Mouse (Mus musculus): ENCODE data around the gene Calm3. TPM values are rescaled to one million over a fixed set of nuclear protein-coding genes. Genes with fewer than 3 reads are reported as not detected.
A peak's percentile ranks its signal among the peaks of the same experiment; 100 is the strongest.
"Not testable (repeated sequence)": the region's sequence is repeated elsewhere in the genome, so short reads cannot be mapped to it uniquely, and the experiment has no call there.

Calm3 gene
- 230 and 273 TPM in 2 replicates for total RNA-seq (2017)

- ATAC-seq (ENCODE audit: extremely low read depth, insufficient number of reproducible peaks, low FRiP score, poor library complexity, severe bottlenecking), result peak; percentile 90
Measured at GRCm38 (mm10) chr7:16924037-16924834, at the start of gene Calm3. Gene Calm3 (minus strand): TSS chr7:16924114.

- ATAC-seq (ENCODE audit: extremely low read depth, insufficient number of reproducible peaks, low FRiP score, poor library complexity, severe bottlenecking), result no peak
Measured at GRCm38 (mm10) chr7:16971160-16971559, 47.2 kb upstream of the Calm3 start.

GRCm38 (mm10) chr7:16968414-16968813 is 44.5 kb upstream of the Calm3 start:
- ATAC-seq (ENCODE audit: extremely low read depth, insufficient number of reproducible peaks, low FRiP score, poor library complexity, severe bottlenecking), result no peak

- ATAC-seq (ENCODE audit: extremely low read depth, insufficient number of reproducible peaks, low FRiP score, poor library complexity, severe bottlenecking), result no peak
Measured at GRCm38 (mm10) chr7:16961678-16962077, 37.8 kb upstream of the Calm3 start.

GRCm38 (mm10) chr7:16959539-16960187 is 35.7 kb upstream of the Calm3 start, which contains the start of gene Pnmal1:
Gene Pnmal1 (plus strand): TSS chr7:16959679.
- no peak for ATAC-seq (ENCODE audit: extremely low read depth, insufficient number of reproducible peaks, low FRiP score, poor library complexity, severe bottlenecking)

- ATAC-seq (ENCODE audit: extremely low read depth, insufficient number of reproducible peaks, low FRiP score, poor library complexity, severe bottlenecking), result no peak
Measured at GRCm38 (mm10) chr7:16956410-16957265, 32.7 kb upstream of the Calm3 start.

- no peak for ATAC-seq (ENCODE audit: extremely low read depth, insufficient number of reproducible peaks, low FRiP score, poor library complexity, severe bottlenecking)
Measured at GRCm38 (mm10) chr7:16955712-16956111, 31.8 kb upstream of the Calm3 start.

- not testable (repeated sequence) for ATAC-seq (ENCODE audit: extremely low read depth, insufficient number of reproducible peaks, low FRiP score, poor library complexity, severe bottlenecking)
Measured at GRCm38 (mm10) chr7:16953776-16954175, 29.9 kb upstream of the Calm3 start.

- ATAC-seq (ENCODE audit: extremely low read depth, insufficient number of reproducible peaks, low FRiP score, poor library complexity, severe bottlenecking), result peak; percentile 82
Measured at GRCm38 (mm10) chr7:16950861-16951635, 27.1 kb upstream of the Calm3 start.

- peak; percentile 54; the same call in 1 of the 2 replicates for ATAC-seq (ENCODE audit: extremely low read depth, insufficient number of reproducible peaks, low FRiP score, poor library complexity, severe bottlenecking)
Measured at GRCm38 (mm10) chr7:16949908-16950841, 26.3 kb upstream of the Calm3 start.

- no peak for ATAC-seq (ENCODE audit: extremely low read depth, insufficient number of reproducible peaks, low FRiP score, poor library complexity, severe bottlenecking)
Measured at GRCm38 (mm10) chr7:16948923-16949458, 25.1 kb upstream of the Calm3 start.

- ATAC-seq (ENCODE audit: extremely low read depth, insufficient number of reproducible peaks, low FRiP score, poor library complexity, severe bottlenecking), result no peak
Measured at GRCm38 (mm10) chr7:16947959-16948361, 24.0 kb upstream of the Calm3 start.

GRCm38 (mm10) chr7:16947349-16947895 is 23.5 kb upstream of the Calm3 start:
- ATAC-seq (ENCODE audit: extremely low read depth, insufficient number of reproducible peaks, low FRiP score, poor library complexity, severe bottlenecking), result no peak

- ATAC-seq (ENCODE audit: extremely low read depth, insufficient number of reproducible peaks, low FRiP score, poor library complexity, severe bottlenecking), result no peak
Measured at GRCm38 (mm10) chr7:16946441-16947348, 22.8 kb upstream of the Calm3 start.

- no peak for ATAC-seq (ENCODE audit: extremely low read depth, insufficient number of reproducible peaks, low FRiP score, poor library complexity, severe bottlenecking)
Measured at GRCm38 (mm10) chr7:16945419-16945818, 21.5 kb upstream of the Calm3 start.

- ATAC-seq (ENCODE audit: extremely low read depth, insufficient number of reproducible peaks, low FRiP score, poor library complexity, severe bottlenecking), result no peak
Measured at GRCm38 (mm10) chr7:16944808-16945315, 20.9 kb upstream of the Calm3 start.

Data from neutrophil, adult 5-6 weeks (primary cell).